Mouse (Mus musculus) hindbrain, embryonic 10.5 days (tissue): ENCODE measurements around the gene Tead3. TPM values are rescaled to one million over a fixed set of nuclear protein-coding genes. Genes with fewer than 3 reads are reported as not detected.

ENCODE experiments used
- DNase-seq: peaks from one replicate; pipeline ENCODE4 v3.0.0-alpha.2; 2017; ENCODE audit warnings: low spot score
- H3K27ac ChIP-seq: fragments of 300-500 bp; sonication (generic); 2 replicates; pipeline ENCODE4 v1.5.1; 2016; ENCODE audit warnings: mild to moderate bottlenecking, moderate library complexity
- H3K27me3 ChIP-seq: fragments of 300-500 bp; sonication (generic); 2 replicates; pipeline ENCODE4 v1.6.1; 2016; ENCODE audit warnings: mild to moderate bottlenecking; ENCODE audit not compliant: poor library complexity, insufficient read depth, severe bottlenecking
- H3K36me3 ChIP-seq: fragments of 300-500 bp; sonication (generic); 2 replicates; pipeline ENCODE4 v1.6.1; 2016; ENCODE audit warnings: mild to moderate bottlenecking, moderate library complexity
- H3K4me1 ChIP-seq: fragments of 300-500 bp; sonication (generic); replicated peaks from 2 replicates; pipeline ENCODE4 v1.6.1; 2016; ENCODE audit warnings: mild to moderate bottlenecking
- H3K4me3 ChIP-seq: fragments of 300-500 bp; sonication (generic); 2 replicates; pipeline ENCODE4 v1.5.1; 2016; ENCODE audit warnings: mild to moderate bottlenecking, moderate library complexity
- H3K9me3 ChIP-seq: fragments of 300-500 bp; sonication (generic); 2 replicates; pipeline ENCODE4 v1.6.1; 2016; ENCODE audit warnings: mild to moderate bottlenecking, moderate library complexity
- WGBS: fragments of 180-500 bp; shearing (Covaris S2); methylation state at CpG from one replicate; pipeline ENCODE4 v1.1.7; 2016; 5-methylcytosine and 5-hydroxymethylcytosine counted together
- polyA plus RNA-seq: library from polyadenylated mRNA; unstranded; fragments of >200 nt; fragmentation: Nextera tagmentation; extraction: Ambion mirVana; gene quantifications from 2 replicates; pipeline ENCODE4 v1.2.1, GENCODE M21; 2016

The Tead3 gene
- polyA plus RNA-seq, 1 experiment from 2014 or later = 6.1 TPM

GRCm38 (mm10) chr17:28287578-28287977, 63.0 kb downstream of the Tead3 start:
- no peaks in the 10 kb centered on the region for H3K27me3 ChIP-seq
- WGBS = 87% methylated on average over 8 of the region's 8 CpGs
- no peak for DNase-seq
- peaks cover 13% of the 10 kb centered on the region for H3K36me3 ChIP-seq
- H3K4me3 ChIP-seq = no peak overlapping the region
- H3K27ac ChIP-seq = no peak overlapping the region
- peaks cover 6% of the 10 kb centered on the region; the same call in 1 of the 2 replicates for H3K9me3 ChIP-seq
- peaks cover 35% of the 10 kb centered on the region for H3K4me1 ChIP-seq

- DNase-seq = no peak
These were observed 63.7 kb downstream of the Tead3 start for GRCm38 (mm10) chr17:28286964-28287363.

GRCm38 (mm10) chr17:28286133-28286532, 64.5 kb downstream of the Tead3 start:
- Histone ChIP-seq H3K4me1 (peaks cover 43% of the 10 kb centered on the region), H3K27me3 (no peaks in the 10 kb centered on the region), H3K4me3 (no peak overlapping the region), H3K27ac (peak overlapping the region; percentile 72), H3K9me3 (no peaks in the 10 kb centered on the region), H3K36me3 (0 out of 2 replicates have a peak, but pooled peaks cover 4% of the 10 kb centered on the region)
- 86% methylated on average over 10 of the region's 10 CpGs for WGBS
- no peak for DNase-seq

More at GRCm38 (mm10) chr17:28286964-28287363, 63.7 kb downstream of the Tead3 start:
- Histone ChIP-seq H3K4me3 (no peak overlapping the region), H3K27ac (peak overlapping the region; percentile 72; the same call in 1 of the 2 replicates), H3K4me1 (peaks cover 35% of the 10 kb centered on the region), H3K27me3 (no peaks in the 10 kb centered on the region), H3K9me3 (0 out of 2 replicates have a peak, but pooled peaks cover under 1% of the 10 kb centered on the region), H3K36me3 (peaks cover 6% of the 10 kb centered on the region)
- 40% methylated on average over 5 of the region's 5 CpGs for WGBS

GRCm38 (mm10) chr17:28283199-28283598, 67.4 kb downstream of the Tead3 start:
- no peak overlapping the region for H3K27ac ChIP-seq
- peaks cover 66% of the 10 kb centered on the region for H3K4me1 ChIP-seq
- no peaks in the 10 kb centered on the region for H3K9me3 ChIP-seq
- no peak overlapping the region for H3K4me3 ChIP-seq
- no peaks in the 10 kb centered on the region for H3K27me3 ChIP-seq
- no peak for DNase-seq
- WGBS = 94% methylated on average over 10 of the region's 10 CpGs
- H3K36me3 ChIP-seq = 0 out of 2 replicates have a peak, but pooled peaks cover 4% of the 10 kb centered on the region

GRCm38 (mm10) chr17:28281866-28282441, 68.7 kb downstream of the Tead3 start:
- WGBS = 93% methylated on average over 7 of the region's 7 CpGs
- no peak overlapping the region for H3K27ac ChIP-seq
- no peaks in the 10 kb centered on the region for H3K9me3 ChIP-seq
- H3K4me3 ChIP-seq = no peak overlapping the region
- H3K27me3 ChIP-seq = no peaks in the 10 kb centered on the region
- 0 out of 2 replicates have a peak, but pooled peaks cover 1% of the 10 kb centered on the region for H3K36me3 ChIP-seq
- DNase-seq = no peak
- H3K4me1 ChIP-seq = peaks cover 67% of the 10 kb centered on the region

Other genes starting within 250 kb of the Tead3 start
- gene Scube3, start 208.7 kb downstream of the Tead3 start, polyA plus RNA-seq = 10.7 and 11.0 TPM in 2 replicates
- 36.1 and 39.8 TPM in 2 replicates for gene Zfp523, start 173.7 kb downstream of the Tead3 start, polyA plus RNA-seq
- 3.4 and 4.3 TPM in 2 replicates for gene Def6, start 143.0 kb downstream of the Tead3 start, polyA plus RNA-seq
- 1.8 and 2.0 TPM in 2 replicates for gene Ppard, start 118.1 kb downstream of the Tead3 start, polyA plus RNA-seq
- 32.6 and 32.9 TPM in 2 replicates for gene Fance, start 37.3 kb downstream of the Tead3 start, polyA plus RNA-seq
- gene Rpl10a, start 22.3 kb downstream of the Tead3 start, polyA plus RNA-seq = 439 and 483 TPM in 2 replicates
- 2.8 and 4.0 TPM in 2 replicates for gene Tulp1, start 14.4 kb upstream of the Tead3 start, polyA plus RNA-seq
- 34.3 and 37.9 TPM in 2 replicates for gene Fkbp5, start 166.7 kb upstream of the Tead3 start, polyA plus RNA-seq
- gene Armc12, start 180.0 kb upstream of the Tead3 start, polyA plus RNA-seq = not detected in 2 replicates
- not detected in 2 replicates for gene Clpsl2, start 198.6 kb upstream of the Tead3 start, polyA plus RNA-seq
- gene Clps, start 209.9 kb upstream of the Tead3 start, polyA plus RNA-seq = not detected in 2 replicates
- 1.9 and 2.1 TPM in 2 replicates for gene Lhfpl5, start 224.8 kb upstream of the Tead3 start, polyA plus RNA-seq